Mouse (Mus musculus) heart, embryonic 14.5 days (tissue): ENCODE data around the gene Slc35b4. TPM values are rescaled to one million over a fixed set of nuclear protein-coding genes. Genes with fewer than 3 reads are reported as not detected.
A peak's percentile ranks its signal among the peaks of the same experiment; 100 is the strongest.

ENCODE experiments used
- ATAC-seq: fragments of 200-750 bp; cut with Nextera tagmentation; 2 replicates; pipeline ENCODE4 v1.8.0; 2017; ENCODE audit warnings: low read depth, moderate TSS enrichment; ENCODE audit not compliant: insufficient number of reproducible peaks, insufficient read depth, low FRiP score
- H3K27ac ChIP-seq, 2 experiments: fragments of 200-500 bp in 1 of 2; fragments of 300-500 bp in 1 of 2; sonication (generic) in 1 of 2; replicated peaks in 1 of 2; 2 replicates each; pipeline ENCODE4 v1.5.1; 2012 to 2014; ENCODE audit warnings: low read depth in 2 of 2, low read length in 2 of 2, control low read depth in 1 of 2, mild to moderate bottlenecking in 1 of 2, mixed read lengths in 1 of 2; ENCODE audit not compliant: control insufficient read depth in 1 of 2, insufficient read depth in 1 of 2
- H3K27me3 ChIP-seq: fragments of 300-500 bp; sonication (generic); 2 replicates; pipeline ENCODE4 v1.6.1; 2014; ENCODE audit warnings: mild to moderate bottlenecking, low read length, control low read depth; ENCODE audit not compliant: control insufficient read depth, insufficient read depth
- H3K36me3 ChIP-seq: fragments of 300-500 bp; sonication (generic); 2 replicates; pipeline ENCODE4 v1.6.1; 2014; ENCODE audit warnings: mild to moderate bottlenecking, control low read depth, low read length, mixed read lengths; ENCODE audit not compliant: control insufficient read depth, insufficient read depth
- H3K4me1 ChIP-seq, 2 experiments: fragments of 200-500 bp in 1 of 2; fragments of 300-500 bp in 1 of 2; sonication (generic) in 1 of 2; 2 replicates each; pipeline ENCODE4 v1.6.1; 2012 to 2014; ENCODE audit warnings: low read length in 2 of 2, control low read depth in 1 of 2, mixed read lengths in 1 of 2; ENCODE audit not compliant: control insufficient read depth in 2 of 2, insufficient read depth in 2 of 2
- H3K4me2 ChIP-seq: fragments of 300-500 bp; sonication (generic); 2 replicates; pipeline ENCODE4 v1.6.1; 2014; ENCODE audit warnings: mild to moderate bottlenecking, low read length
- H3K4me3 ChIP-seq, 2 experiments: fragments of 200-500 bp in 1 of 2; fragments of 300-500 bp in 1 of 2; sonication (generic) in 1 of 2; 2 replicates each; pipeline ENCODE4 v1.5.1; 2012 to 2014; ENCODE audit warnings: low read length in 2 of 2, mild to moderate bottlenecking in 2 of 2, control low read depth in 1 of 2, low read depth in 1 of 2, moderate library complexity in 1 of 2; ENCODE audit not compliant: control insufficient read depth in 1 of 2, insufficient read depth in 1 of 2
- H3K9ac ChIP-seq: fragments of 300-500 bp; sonication (generic); 2 replicates; pipeline ENCODE4 v1.6.1; 2014; ENCODE audit warnings: mild to moderate bottlenecking, low read length
- H3K9me3 ChIP-seq: fragments of 300-500 bp; sonication (generic); 2 replicates; pipeline ENCODE4 v1.6.1; 2016; ENCODE audit warnings: low read length, control low read depth; ENCODE audit not compliant: control insufficient read depth
- WGBS: fragments of 180-500 bp; shearing (Covaris S2); extraction: QIAGEN DNeasy Blood & Tissue Kit; methylation state at CpG from one replicate; pipeline ENCODE4 v1.1.7; 2014; 5-methylcytosine and 5-hydroxymethylcytosine counted together
- polyA plus RNA-seq: library from polyadenylated mRNA; unstranded; fragments of >200 nt; fragmentation: Nextera tagmentation; extraction: Ambion mirVana; gene quantifications from 2 replicates; pipeline ENCODE4 v1.2.1, GENCODE M21; 2014

Gene Slc35b4
- polyA plus RNA-seq, 1 experiment from 2014 or later = 39.9 TPM

- Histone ChIP-seq H3K27ac (no peak overlapping the region), H3K27me3 (no peaks in the 10 kb centered on the region), H3K9me3 (no peaks in the 10 kb centered on the region), H3K36me3 (peaks cover 52% of the 10 kb centered on the region), H3K4me2 (no peak overlapping the region), H3K4me3 (no peak overlapping the region), H3K4me1 (peaks cover 10 to 22% of the 10 kb centered on the region in 2 experiments), H3K9ac (no peak overlapping the region)
- 82% methylated on average over 3 of the region's 3 CpGs for WGBS
- no peak for ATAC-seq
Observed at GRCm38 (mm10) chr6:34168834-34169233, 8.1 kb downstream of the Slc35b4 start.

- WGBS = 72% methylated on average over 9 of the region's 9 CpGs
- peaks cover 8 to 9% of the 10 kb centered on the region in 2 experiments for H3K4me1 ChIP-seq
- H3K9me3 ChIP-seq = no peaks in the 10 kb centered on the region
Observed at GRCm38 (mm10) chr6:34163014-34163413, 13.9 kb downstream of the Slc35b4 start.

DNA sequence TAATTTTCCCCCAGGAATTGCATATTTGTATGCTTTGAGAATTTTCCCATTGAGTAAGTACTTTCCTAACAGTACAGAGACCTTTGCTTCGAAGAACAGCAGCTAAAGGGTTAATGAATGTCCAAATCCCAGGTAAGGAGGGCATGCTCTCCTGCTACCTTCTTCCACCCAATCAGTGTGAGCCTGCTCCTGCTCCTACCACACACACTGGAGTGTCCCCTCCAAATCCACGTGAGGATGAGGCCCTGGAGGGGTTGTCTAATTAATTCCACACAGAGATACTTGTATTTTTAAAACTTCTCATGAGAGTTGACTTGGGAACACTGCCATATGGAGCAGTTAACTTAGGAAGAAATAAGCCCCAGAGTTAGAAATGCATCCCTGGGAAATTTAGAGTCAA is 14.3 kb downstream of the Slc35b4 start:
- Histone ChIP-seq H3K9me3 (no peaks in the 10 kb centered on the region), H3K27me3 (no peaks in the 10 kb centered on the region), H3K36me3 (peaks cover 90% of the 10 kb centered on the region), H3K27ac (no peak overlapping the region), H3K4me1 (peaks cover 8 to 9% of the 10 kb centered on the region in 2 experiments), H3K4me2 (no peak overlapping the region), H3K9ac (no peak overlapping the region), H3K4me3 (no peak overlapping the region)
- ATAC-seq = no peak
- 75% methylated on average over 2 of the region's 2 CpGs for WGBS

More at GRCm38 (mm10) chr6:34163014-34163413, 13.9 kb downstream of the Slc35b4 start:
- H3K27ac ChIP-seq = no peak overlapping the region
- no peak overlapping the region for H3K4me2 ChIP-seq
- H3K4me3 ChIP-seq = no peak overlapping the region
- no peak for ATAC-seq
- no peaks in the 10 kb centered on the region for H3K27me3 ChIP-seq
- H3K9ac ChIP-seq = no peak overlapping the region
- peaks cover 87% of the 10 kb centered on the region for H3K36me3 ChIP-seq

GRCm38 (mm10) chr6:34161511-34161910 is 15.4 kb downstream of the Slc35b4 start:
- 84% methylated on average over 7 of the region's 7 CpGs for WGBS
- H3K4me2 ChIP-seq = no peak overlapping the region
- no peaks in the 10 kb centered on the region for H3K27me3 ChIP-seq
- no peaks in the 10 kb centered on the region for H3K9me3 ChIP-seq
- ATAC-seq = no peak
- H3K9ac ChIP-seq = no peak overlapping the region
- no peak overlapping the region for H3K27ac ChIP-seq
- H3K36me3 ChIP-seq = peaks cover 88% of the 10 kb centered on the region
- H3K4me1 ChIP-seq = peaks cover 9 to 12% of the 10 kb centered on the region in 2 experiments
- H3K4me3 ChIP-seq = no peak overlapping the region

DNA sequence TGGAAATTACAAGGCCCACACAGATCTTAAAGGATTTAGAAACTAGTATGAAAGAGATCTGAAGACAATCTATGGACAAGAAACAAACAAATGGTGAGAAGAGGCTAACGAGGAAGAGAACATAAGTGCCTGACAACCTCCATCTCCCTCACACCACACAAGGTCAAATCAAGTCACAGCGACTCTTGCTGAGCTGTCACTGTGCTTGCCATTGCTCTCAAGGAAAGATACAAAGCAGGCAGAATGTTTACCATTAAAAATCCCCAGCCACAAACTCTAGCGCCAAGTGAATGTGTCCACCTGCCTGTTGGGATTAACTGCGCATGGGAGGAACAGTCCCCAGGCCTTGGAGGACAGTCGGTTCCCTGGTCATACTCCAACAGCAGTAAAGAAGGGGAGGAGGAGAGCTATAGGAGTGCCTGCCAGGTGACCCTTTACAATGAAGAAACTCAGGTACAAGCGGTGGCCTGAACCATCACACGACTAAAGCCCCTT is 16.0 kb downstream of the Slc35b4 start:
- no peaks in the 10 kb centered on the region for H3K27me3 ChIP-seq
- no peak overlapping the region for H3K9ac ChIP-seq
- no peaks in the 10 kb centered on the region for H3K9me3 ChIP-seq
- no peak overlapping the region for H3K27ac ChIP-seq
- no peak for ATAC-seq
- 73% methylated on average over 7 of the region's 7 CpGs for WGBS
- H3K4me3 ChIP-seq = no peak overlapping the region
- no peak overlapping the region for H3K4me2 ChIP-seq
- peaks cover 82% of the 10 kb centered on the region for H3K36me3 ChIP-seq
- peaks cover 10 to 15% of the 10 kb centered on the region in 2 experiments for H3K4me1 ChIP-seq

GRCm38 (mm10) chr6:34159998-34160815 is 16.7 kb downstream of the Slc35b4 start:
- H3K4me1 ChIP-seq = peaks cover 17% of the 10 kb centered on the region in 2 experiments
- 0 out of 4 replicates have a peak overlapping the region, but pooled peaks of 1 of the 2 experiments have one; percentile 3 for H3K27ac ChIP-seq
- H3K4me3 ChIP-seq = no peak overlapping the region
- H3K9ac ChIP-seq = no peak overlapping the region
- H3K36me3 ChIP-seq = peaks cover 75% of the 10 kb centered on the region
- no peaks in the 10 kb centered on the region for H3K27me3 ChIP-seq
- 41% methylated on average over 23 of the region's 23 CpGs for WGBS
- peak overlapping the region; percentile 6; the same call in 1 of the 2 replicates for H3K4me2 ChIP-seq
- no peak for ATAC-seq
- H3K9me3 ChIP-seq = no peaks in the 10 kb centered on the region

DNA sequence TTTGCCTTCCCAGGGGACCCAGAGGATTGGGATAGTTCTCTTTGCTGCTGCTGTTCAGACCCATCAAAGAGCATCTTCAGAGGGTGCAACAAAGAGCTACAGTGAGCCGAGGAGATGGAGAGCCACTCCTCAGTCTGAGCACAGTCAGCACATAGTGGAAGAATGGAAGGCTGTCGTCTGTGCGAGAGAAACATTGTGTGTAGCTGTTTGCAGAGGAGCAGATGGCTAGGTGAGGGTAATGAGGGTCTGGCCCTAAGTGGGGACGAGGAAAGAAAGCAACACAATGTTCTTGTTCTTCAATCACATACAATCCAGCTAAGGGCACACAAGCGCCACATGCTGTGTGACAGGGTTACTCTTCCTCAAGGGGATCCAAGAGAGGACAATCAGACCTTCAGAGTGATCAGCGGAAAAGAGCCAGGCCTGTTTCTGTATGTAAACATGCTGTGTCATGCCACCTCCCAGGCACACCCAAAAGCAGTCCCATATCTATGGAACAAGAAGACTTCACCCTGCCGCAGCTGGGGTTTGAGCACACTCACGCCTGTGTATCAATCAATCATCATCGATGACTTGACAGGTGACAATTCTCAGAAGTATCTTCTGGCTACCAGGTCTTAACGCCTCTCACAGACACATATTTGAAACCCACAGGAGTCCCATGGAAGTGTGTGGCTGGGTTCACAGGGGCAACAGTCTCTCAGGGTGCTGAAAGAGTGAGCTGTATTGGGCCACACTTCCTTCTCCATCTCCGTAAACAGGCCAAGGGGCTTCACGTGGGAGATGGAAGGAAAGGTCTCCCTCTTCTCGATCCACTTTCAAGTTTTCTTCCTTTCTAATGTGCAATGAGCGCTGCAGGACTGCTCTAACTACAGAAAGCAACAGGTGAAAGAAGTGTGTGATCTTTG is 19.8 kb downstream of the Slc35b4 start:
- H3K4me2 ChIP-seq = no peak overlapping the region
- ATAC-seq = no peak
- H3K4me3 ChIP-seq = no peak overlapping the region
- no peaks in the 10 kb centered on the region for H3K27me3 ChIP-seq
- peaks cover 20 to 33% of the 10 kb centered on the region in 2 experiments for H3K4me1 ChIP-seq
- H3K27ac ChIP-seq = no peak overlapping the region
- 81% methylated on average over 14 of the region's 14 CpGs for WGBS
- H3K9me3 ChIP-seq = no peaks in the 10 kb centered on the region
- H3K9ac ChIP-seq = no peak overlapping the region
- peaks cover 54% of the 10 kb centered on the region for H3K36me3 ChIP-seq
